Mouse (Mus musculus): ENCODE measurements around the gene Sf3a3. TPM values are rescaled to one million over a fixed set of nuclear protein-coding genes. Genes with fewer than 3 reads are reported as not detected.

Gene Sf3a3
- total and polyA plus RNA-seq, 3 experiments = 127 to 295 (median 144) TPM

DNA sequence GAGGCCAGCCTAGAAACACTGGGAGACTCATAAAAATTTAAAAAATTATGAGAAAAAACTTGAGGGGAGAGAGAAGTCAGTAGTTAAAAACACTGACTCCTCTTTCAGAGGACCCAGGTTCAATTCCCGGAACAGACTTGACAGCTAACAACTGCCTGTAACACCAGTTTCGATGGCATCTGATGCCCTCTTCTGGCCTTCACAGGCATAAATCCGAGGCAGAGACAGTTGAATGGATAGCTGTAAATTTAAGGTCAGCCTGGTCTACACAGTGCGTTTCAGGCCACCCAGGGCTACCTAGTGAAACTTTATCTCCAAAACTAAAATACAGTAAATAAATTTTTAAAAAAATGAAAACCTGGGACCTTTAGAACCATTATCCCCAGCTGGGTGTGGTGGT, 29.6 kb upstream of the Sf3a3 start:
- no peak for TF ChIP-seq MYB (IDR thresholded peaks at IDR 0.05; ENCODE audit: low read depth, low read length)
- no peak for TF ChIP-seq POLR2AphosphoS5 (IDR thresholded peaks at IDR 0.05; ENCODE audit: borderline replicate concordance, low read depth, low read length)
- peak; percentile 22 to 46 (median 31); a peak in 5 of 6 replicates for TF ChIP-seq CTCF (IDR thresholded peaks at IDR 0.05 in 2 of 3, conservative IDR thresholded peaks at IDR 0.05 in 1 of 3; ENCODE audit: control insufficient read depth in 1 of 3, insufficient read depth in 1 of 3, low read depth in 2 of 3, low read length in 3 of 3, poor library complexity in 1 of 3, severe bottlenecking in 1 of 3)
- TF ChIP-seq POLR2AphosphoS2 (IDR thresholded peaks at IDR 0.05; ENCODE audit: low read length) = no peak
- peak; percentile 33 for TF ChIP-seq SMC3 (IDR thresholded peaks at IDR 0.05; ENCODE audit: low read depth, low read length)
- no peak for TF ChIP-seq MYC (IDR thresholded peaks at IDR 0.05; ENCODE audit: low read depth, low read length)
- TF ChIP-seq RAD21 (IDR thresholded peaks at IDR 0.05; ENCODE audit: low read depth, low read length) = peak; percentile 22
- TF ChIP-seq HCFC1 (IDR thresholded peaks at IDR 0.05; ENCODE audit: low read depth, low read length) = no peak

DNA sequence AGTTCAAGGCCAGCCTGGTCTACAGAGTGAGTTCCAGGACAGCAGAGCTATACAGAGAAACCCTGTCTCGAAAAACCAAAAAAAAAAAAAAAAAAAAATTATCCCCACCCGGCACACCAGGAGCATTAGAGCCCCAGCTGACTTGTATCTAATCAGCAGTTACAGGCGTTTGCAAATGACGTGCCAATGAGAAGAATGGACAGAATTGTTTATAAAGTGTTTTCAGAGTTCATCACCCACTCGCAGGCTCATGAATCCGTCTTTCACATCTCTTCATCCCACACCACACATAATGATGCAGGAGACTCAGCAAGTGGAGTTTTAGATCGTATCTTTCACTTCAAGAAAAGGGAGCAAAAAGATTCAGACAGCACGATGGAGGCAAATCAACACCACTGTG, 29.1 kb upstream of the Sf3a3 start:
- peaks cover 4 to 33% of the 10 kb centered on the region in 2 experiments for H3K36me3 ChIP-seq (ENCODE audit: control insufficient read depth in 1 of 2, insufficient read depth in 2 of 2, low read length in 2 of 2)
- 0 out of 2 replicates have a peak, but pooled peaks have one; percentile 14 for TF ChIP-seq ZNF384 (IDR thresholded peaks at IDR 0.05; ENCODE audit: low read depth, low read length)
- TF ChIP-seq POLR2AphosphoS5 (IDR thresholded peaks at IDR 0.05; ENCODE audit: borderline replicate concordance, low read depth, low read length) = no peak
- no peak for TF ChIP-seq MYB (IDR thresholded peaks at IDR 0.05; ENCODE audit: low read depth, low read length)
- TF ChIP-seq MEF2A (IDR thresholded peaks at IDR 0.05; ENCODE audit: extremely low read depth, insufficient replicate concordance, low read depth, low read length, poor library complexity, severe bottlenecking) = no peak
- DNase-seq (ENCODE audit: low read depth, low spot score) = no peak
- no peak overlapping the region for H3K9ac ChIP-seq (ENCODE audit: control insufficient read depth, low read depth, low read length, poor library complexity, severe bottlenecking)
- H3K9me3 ChIP-seq (replicated peaks; ENCODE audit: insufficient read depth, low read length) = no peaks in the 10 kb centered on the region
- H3K27me3 ChIP-seq (ENCODE audit: control insufficient read depth in 1 of 2, insufficient read depth in 2 of 2, low read length in 2 of 2) = no peaks in the 10 kb centered on the region
- H3K79me2 ChIP-seq (ENCODE audit: control insufficient read depth, insufficient read depth, low read length, poor library complexity) = peaks cover 18% of the 10 kb centered on the region
- H3K4me3 ChIP-seq (ENCODE audit: control insufficient read depth in 1 of 2, insufficient read depth in 1 of 2, low read depth in 2 of 2, low read length in 2 of 2) = no peak overlapping the region
- no peak overlapping the region for H3K27ac ChIP-seq (ENCODE audit: control insufficient read depth, low read depth, low read length)
- H3K4me1 ChIP-seq (ENCODE audit: control insufficient read depth in 1 of 2, insufficient read depth in 2 of 2, low read length in 2 of 2) = no peaks in the 10 kb centered on the region

More for the DNA sequence above, 29.6 kb upstream of the Sf3a3 start:
- no peak overlapping the region for H3K9ac ChIP-seq (ENCODE audit: control insufficient read depth, low read depth, low read length, poor library complexity, severe bottlenecking)
- H3K36me3 ChIP-seq (ENCODE audit: control insufficient read depth in 1 of 2, insufficient read depth in 2 of 2, low read length in 2 of 2) = peaks cover 4 to 33% of the 10 kb centered on the region in 2 experiments
- no peak overlapping the region for H3K4me3 ChIP-seq (ENCODE audit: control insufficient read depth in 1 of 2, insufficient read depth in 1 of 2, low read depth in 2 of 2, low read length in 2 of 2)
- DNase-seq (ENCODE audit: low read depth, low spot score) = peak; percentile 44
- H3K9me3 ChIP-seq (replicated peaks; ENCODE audit: insufficient read depth, low read length) = no peaks in the 10 kb centered on the region
- no peak overlapping the region for H3K27ac ChIP-seq (ENCODE audit: control insufficient read depth, low read depth, low read length)
- H3K27me3 ChIP-seq (ENCODE audit: control insufficient read depth in 1 of 2, insufficient read depth in 2 of 2, low read length in 2 of 2) = no peaks in the 10 kb centered on the region
- H3K79me2 ChIP-seq (ENCODE audit: control insufficient read depth, insufficient read depth, low read length, poor library complexity) = peaks cover 16% of the 10 kb centered on the region
- no peaks in the 10 kb centered on the region for H3K4me1 ChIP-seq (ENCODE audit: control insufficient read depth in 1 of 2, insufficient read depth in 2 of 2, low read length in 2 of 2)

DNA sequence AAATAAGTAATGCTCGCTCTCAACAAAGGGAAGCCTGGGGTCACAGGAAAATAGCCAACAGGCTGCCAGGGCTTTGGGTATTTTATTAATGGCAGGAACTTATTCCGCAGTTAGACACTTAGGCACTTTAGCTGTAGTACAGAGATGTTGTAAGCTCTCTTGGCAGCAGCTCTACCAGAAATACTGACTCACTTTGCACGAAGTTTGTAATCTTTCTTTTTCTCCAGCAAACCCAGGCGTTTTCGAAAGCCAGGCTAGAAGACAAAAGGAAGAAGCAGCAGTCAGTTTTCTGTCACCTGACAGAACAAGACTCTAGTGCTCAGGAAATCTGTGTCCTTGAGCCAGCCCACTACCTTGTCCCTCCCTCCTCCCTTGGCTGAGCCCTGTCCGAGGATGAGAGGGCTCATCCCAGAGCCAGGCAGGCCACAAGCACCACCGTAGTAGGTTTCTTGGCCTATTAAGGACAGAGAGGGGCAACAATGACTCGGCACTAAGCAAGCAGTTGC, 28.6 kb upstream of the Sf3a3 start:
- no peak for TF ChIP-seq TBP (IDR thresholded peaks at IDR 0.05; ENCODE audit: low read depth, low read length)
- no peak for TF ChIP-seq NELFE (IDR thresholded peaks at IDR 0.05; ENCODE audit: low read depth, low read length)
- no peak for TF ChIP-seq SMC3 (IDR thresholded peaks at IDR 0.05; ENCODE audit: low read depth, low read length)
- TF ChIP-seq ZC3H11A (IDR thresholded peaks at IDR 0.05; ENCODE audit: low read depth, low read length) = no peak
- H3K4me3 ChIP-seq (ENCODE audit: control insufficient read depth in 1 of 2, insufficient read depth in 1 of 2, low read depth in 2 of 2, low read length in 2 of 2) = no peak overlapping the region
- no peak overlapping the region for H3K9ac ChIP-seq (ENCODE audit: control insufficient read depth, low read depth, low read length, poor library complexity, severe bottlenecking)
- no peak overlapping the region for H3K27ac ChIP-seq (ENCODE audit: control insufficient read depth, low read depth, low read length)
- no peak for DNase-seq (ENCODE audit: low read depth, low spot score)
- H3K9me3 ChIP-seq (replicated peaks; ENCODE audit: insufficient read depth, low read length) = no peaks in the 10 kb centered on the region
- peaks cover 8 to 33% of the 10 kb centered on the region in 2 experiments for H3K36me3 ChIP-seq (ENCODE audit: control insufficient read depth in 1 of 2, insufficient read depth in 2 of 2, low read length in 2 of 2)
- peaks cover 23% of the 10 kb centered on the region for H3K79me2 ChIP-seq (ENCODE audit: control insufficient read depth, insufficient read depth, low read length, poor library complexity)
- peaks cover 0 to 3% of the 10 kb centered on the region in 2 experiments; a peak in 2 of 4 replicates for H3K4me1 ChIP-seq (ENCODE audit: control insufficient read depth in 1 of 2, insufficient read depth in 2 of 2, low read length in 2 of 2)
- H3K27me3 ChIP-seq (ENCODE audit: control insufficient read depth in 1 of 2, insufficient read depth in 2 of 2, low read length in 2 of 2) = no peaks in the 10 kb centered on the region

Data from MEL (cell line).